Comparison of ENCODE assay signal across 18 mouse cellular contexts in genomic region chr7:73425451-73425850, GRCm38 (mm10). TPM values are rescaled to one million over a fixed set of nuclear protein-coding genes. Genes with fewer than 3 reads are reported as not detected.
DNase-seq lines count a peak whose midpoint lies in the region; ATAC-seq and TF ChIP-seq lines count a peak whose summit lies in the region.
"Had no signal": no experiment of that assay in that cellular context is flagged by ENCODE, and none has a peak within 500 bp of the region (broad histone marks: within the 10 kb centered on the region; RNA-seq: fewer than 3 reads in every experiment).

No protein-coding gene starts in this region.

- TF ChIP-seq POLR2A in cortical plate, adult 2 months (IDR thresholded peaks at IDR 0.05; ENCODE audit: extremely low read depth, insufficient read depth, low read length): no peak

- no peak overlapping the region for H3K4me3 ChIP-seq in left cerebral cortex, adult 2 months
- H3K4me3 ChIP-seq in cortical plate, adult 2 months (ENCODE audit: insufficient read depth, low read length): no peak overlapping the region
- H3K4me3 ChIP-seq in hindbrain, embryonic 10.5 days: no peak overlapping the region
- no peak overlapping the region for H3K4me3 ChIP-seq in midbrain, embryonic 12.5 days
- no peak overlapping the region for H3K4me3 ChIP-seq in kidney, embryonic 16.5 days (ENCODE audit: low read length)
- H3K4me3 ChIP-seq: embryonic facial prominence, embryonic 13.5 days; forebrain, embryonic 12.5 days had no signal

- no peak overlapping the region for H3K9ac ChIP-seq in midbrain, embryonic 12.5 days (replicated peaks)
- no peak overlapping the region for H3K9ac ChIP-seq in kidney, embryonic 16.5 days (replicated peaks; ENCODE audit: low read length)
- H3K9ac ChIP-seq: embryonic facial prominence, embryonic 13.5 days; forebrain, embryonic 12.5 days had no signal

- intact Hi-C loops in left cerebral cortex, adult 2 months (cut with DNase I): no loop called here
- intact Hi-C loops in left cerebral cortex, postnatal 25 days (cut with DNase I): no loop called here

- no peaks in the 10 kb centered on the region for H3K9me3 ChIP-seq in hindbrain, embryonic 10.5 days
- no peaks in the 10 kb centered on the region for H3K9me3 ChIP-seq in midbrain, embryonic 12.5 days
- H3K9me3 ChIP-seq in kidney, embryonic 16.5 days (ENCODE audit: low read length): no peaks in the 10 kb centered on the region
- H3K9me3 ChIP-seq: embryonic facial prominence, embryonic 13.5 days; forebrain, embryonic 12.5 days had no signal

- peaks cover 54% of the 10 kb centered on the region for H3K36me3 ChIP-seq in hindbrain, embryonic 10.5 days
- peaks cover 43% of the 10 kb centered on the region for H3K36me3 ChIP-seq in midbrain, embryonic 12.5 days
- H3K36me3 ChIP-seq in kidney, embryonic 16.5 days (ENCODE audit: insufficient read depth, low read length): peaks cover 34% of the 10 kb centered on the region

- no peak for ATAC-seq in midbrain, embryonic 12.5 days (ENCODE audit: low FRiP score, low read depth)
- ATAC-seq in inflammation-experienced regulatory T-cells, adult 6 months: no peak
- ATAC-seq in kidney, embryonic 16.5 days (ENCODE audit: low FRiP score, low TSS enrichment): no peak
- ATAC-seq: CD4-positive, CD25-positive, alpha-beta regulatory T cell, adult 4 months had no signal

- H3K4me2 ChIP-seq in midbrain, embryonic 12.5 days (replicated peaks): no peak overlapping the region
- no peak overlapping the region for H3K4me2 ChIP-seq in kidney, embryonic 16.5 days (replicated peaks; ENCODE audit: low read depth, low read length)
- H3K4me2 ChIP-seq: embryonic facial prominence, embryonic 13.5 days; forebrain, embryonic 12.5 days had no signal

- WGBS in hindbrain, embryonic 10.5 days: 90% methylated on average over 7 of the region's 7 CpGs
- 92% methylated on average over 7 of the region's 7 CpGs for WGBS in midbrain, embryonic 12.5 days
- 96% methylated on average over 7 of the region's 7 CpGs for WGBS in kidney, embryonic 16.5 days

- H3K27ac ChIP-seq in left cerebral cortex, adult 2 months: peak overlapping the region; percentile 55; the same call in 1 of the 2 replicates
- H3K27ac ChIP-seq in cortical plate, adult 2 months (ENCODE audit: insufficient read depth, low read length): peak overlapping the region; percentile 42; the same call in 1 of the 2 replicates
- H3K27ac ChIP-seq in hindbrain, embryonic 10.5 days: peak overlapping the region; percentile 79; the same call in 1 of the 2 replicates
- peak overlapping the region; percentile 74 for H3K27ac ChIP-seq in midbrain, embryonic 12.5 days (replicated peaks)
- no peak overlapping the region for H3K27ac ChIP-seq in kidney, embryonic 16.5 days (ENCODE audit: low read length)
- H3K27ac ChIP-seq: embryonic facial prominence, embryonic 13.5 days; macrophage had no signal

- DNase-seq in left cerebral cortex, adult 2 months (ENCODE audit: extremely low spot score in 1 of 2, low spot score in 2 of 2): no peak
- DNase-seq in left cerebral cortex, postnatal 25 days (ENCODE audit: low spot score in 2 of 2): no peak
- no peak for DNase-seq in hindbrain, embryonic 10.5 days (ENCODE audit: low spot score)
- DNase-seq: gastrocnemius, postnatal 14 days; heart, postnatal 36 days; kidney, adult 18-20 months; lung, adult 18-20 months; right cerebral cortex, adult 18-20 months; spleen, adult 18-20 months; thymus, postnatal 14 days had no signal

- TF ChIP-seq CTCF in left cerebral cortex, adult 2 months (IDR thresholded peaks at IDR 0.05): no peak
- TF ChIP-seq CTCF in cortical plate, adult 2 months (IDR thresholded peaks at IDR 0.05; ENCODE audit: extremely low read depth, insufficient read depth, low read length): no peak

- no peaks in the 10 kb centered on the region for H3K27me3 ChIP-seq in hindbrain, embryonic 10.5 days (ENCODE audit: insufficient read depth, poor library complexity, severe bottlenecking)
- no peaks in the 10 kb centered on the region for H3K27me3 ChIP-seq in midbrain, embryonic 12.5 days
- no peaks in the 10 kb centered on the region for H3K27me3 ChIP-seq in kidney, embryonic 16.5 days (ENCODE audit: insufficient read depth, low read length)
- H3K27me3 ChIP-seq: embryonic facial prominence, embryonic 13.5 days; forebrain, embryonic 12.5 days had no signal

- H3K4me1 ChIP-seq in cortical plate, adult 2 months (ENCODE audit: control insufficient read depth, insufficient read depth, low read length): 0 out of 2 replicates have a peak, but pooled peaks cover 3% of the 10 kb centered on the region
- peaks cover 44% of the 10 kb centered on the region for H3K4me1 ChIP-seq in hindbrain, embryonic 10.5 days (replicated peaks)
- peaks cover 36% of the 10 kb centered on the region for H3K4me1 ChIP-seq in midbrain, embryonic 12.5 days
- peaks cover 13% of the 10 kb centered on the region for H3K4me1 ChIP-seq in kidney, embryonic 16.5 days (ENCODE audit: insufficient read depth, low read length)

RNA-seq across cellular contexts. Expression of gene Rgma, which starts 50.1 kb away (rescaled TPM):
- 10 to 100 TPM; 52.3 to 54.6 TPM for total RNA-seq in left cerebral cortex, adult 2 months (2021)
- 10 to 100 TPM; 62.3 to 66.1 TPM for total RNA-seq in left cerebral cortex, postnatal 25 days (2021)
- polyA plus RNA-seq in cortical plate, adult 2 months (2012; rRNA removed): 29.4 and 30.2 TPM in 2 replicates
- polyA plus RNA-seq in hindbrain, embryonic 10.5 days (2016; fragmentation: Nextera tagmentation; extraction: Ambion mirVana): 38.4 and 51.1 TPM in 2 replicates
- 55.7 and 62.9 TPM in 2 replicates for polyA plus RNA-seq in midbrain, embryonic 12.5 days (2016; fragmentation: Nextera tagmentation; extraction: Ambion mirVana)
- not detected for polyA plus RNA-seq in inflammation-experienced regulatory T-cells, adult 6 months (2017; shearing (Covaris generic))
- polyA plus RNA-seq in kidney, embryonic 16.5 days (2015; fragmentation: Nextera tagmentation; extraction: Ambion mirVana): 10.0 and 12.8 TPM in 2 replicates
- polyA plus RNA-seq: CD4-positive, CD25-positive, alpha-beta regulatory T cell, adult 4 months; macrophage had no signal

Comparison
In these comparisons a context has a peak if more than half of its experiments do, and no peak if none do; other contexts are left out.
1. RNA of gene Rgma, which starts 50.1 kb away (polyA plus RNA-seq): 55.7 to 62.9 TPM in midbrain, embryonic 12.5 days, 38.4 to 51.1 TPM in hindbrain, embryonic 10.5 days, 29.4 to 30.2 TPM in cortical plate, adult 2 months and 10.0 to 12.8 TPM in kidney, embryonic 16.5 days; not detected in inflammation-experienced regulatory T-cells, adult 6 months; every median in the first group is over 10 times any median in the second.